Mouse (Mus musculus) layer of hippocampus, adult 11-12 months (tissue): ENCODE measurements around the gene Plcxd2.

Experiments used
- DNase-seq: peaks from one replicate; pipeline ENCODE4 v3.0.0; 2022; ENCODE audit warnings: low spot score

The Plcxd2 gene

GRCm38 (mm10) chr16:45937381-45937780, 72.6 kb downstream of the Plcxd2 start:
- DNase-seq: no peak

- no peak for DNase-seq
Measured at GRCm38 (mm10) chr16:45936521-45936920, 73.5 kb downstream of the Plcxd2 start.

GRCm38 (mm10) chr16:45935956-45936483, 74.0 kb downstream of the Plcxd2 start:
- no peak for DNase-seq

GRCm38 (mm10) chr16:45934721-45935407, 75.2 kb downstream of the Plcxd2 start:
- no peak for DNase-seq

GRCm38 (mm10) chr16:45930308-45930707, 79.7 kb downstream of the Plcxd2 start:
- DNase-seq: no peak

- no peak for DNase-seq
Measured at GRCm38 (mm10) chr16:45928090-45928489, 81.9 kb downstream of the Plcxd2 start.

- no peak for DNase-seq
Measured at GRCm38 (mm10) chr16:45927601-45928000, 82.4 kb downstream of the Plcxd2 start.

- no peak for DNase-seq
Measured at GRCm38 (mm10) chr16:45926875-45927274, 83.1 kb downstream of the Plcxd2 start.

- DNase-seq: no peak
Measured at GRCm38 (mm10) chr16:45923731-45924424, 86.1 kb downstream of the Plcxd2 start.

GRCm38 (mm10) chr16:45922546-45923229, 87.3 kb downstream of the Plcxd2 start:
- no peak for DNase-seq

GRCm38 (mm10) chr16:45919572-45919971, 90.4 kb downstream of the Plcxd2 start:
- peak; percentile 10 for DNase-seq
